Mouse (Mus musculus) kidney, postnatal 0 days (tissue): Measurements from ENCODE around the gene 1700123O20Rik. TPM values are rescaled to one million over a fixed set of nuclear protein-coding genes. Genes with fewer than 3 reads are reported as not detected.

Experiments used
- ATAC-seq: fragments of 200-750 bp; cut with Nextera tagmentation; replicated peaks from 2 replicates; pipeline ENCODE4 v1.8.0; 2017; ENCODE audit warnings: low read depth, moderate number of reproducible peaks, moderate TSS enrichment, moderate library complexity; ENCODE audit not compliant: low FRiP score
- DNase-seq: peaks from one replicate; pipeline ENCODE4 v3.0.0-alpha.2; 2016; ENCODE audit warnings: low spot score
- H3K27ac ChIP-seq: fragments of 300-500 bp; sonication (generic); 2 replicates; pipeline ENCODE4 v1.5.1; 2014; ENCODE audit warnings: mild to moderate bottlenecking
- H3K27me3 ChIP-seq: fragments of 300-500 bp; sonication (generic); 2 replicates; pipeline ENCODE4 v1.6.1; 2014; ENCODE audit warnings: low read length, mixed read lengths; ENCODE audit not compliant: insufficient read depth
- H3K36me3 ChIP-seq: fragments of 300-500 bp; sonication (generic); 2 replicates; pipeline ENCODE4 v1.6.1; 2014; ENCODE audit warnings: low read length, mixed read lengths; ENCODE audit not compliant: insufficient read depth
- H3K4me1 ChIP-seq: fragments of 300-500 bp; sonication (generic); replicated peaks from 2 replicates; pipeline ENCODE4 v1.6.1; 2014; ENCODE audit warnings: antibody characterized with exemption, low read length, mixed read lengths; ENCODE audit not compliant: insufficient read depth
- H3K4me2 ChIP-seq: fragments of 300-500 bp; sonication (generic); 2 replicates; pipeline ENCODE4 v1.6.1; 2014; ENCODE audit warnings: mild to moderate bottlenecking, low read length, moderate library complexity, mixed read lengths
- H3K4me3 ChIP-seq: fragments of 300-500 bp; sonication (generic); replicated peaks from 2 replicates; pipeline ENCODE4 v1.5.1; 2014; ENCODE audit warnings: low read depth, low read length
- H3K9ac ChIP-seq: fragments of 300-500 bp; sonication (generic); 2 replicates; pipeline ENCODE4 v1.6.1; 2014; ENCODE audit warnings: low read depth, low read length
- H3K9me3 ChIP-seq: fragments of 300-500 bp; sonication (generic); replicated peaks from 2 replicates; pipeline ENCODE4 v1.6.1; 2016; ENCODE audit warnings: low read length, inconsistent platforms, mixed read lengths
- CTCF ChIP-seq: IDR thresholded peaks from 2 replicates; pipeline ENCODE4 v1.5.1; 2016; ENCODE audit warnings: antibody characterized with exemption, low read depth, mild to moderate bottlenecking, moderate library complexity
- WGBS: fragments of 180-500 bp; shearing (Covaris S2); extraction: QIAGEN DNeasy Blood & Tissue Kit; methylation state at CpG from one replicate; pipeline ENCODE4 v1.1.7; 2014; 5-methylcytosine and 5-hydroxymethylcytosine counted together
- polyA plus RNA-seq: library from polyadenylated mRNA; unstranded; fragments of >200 nt; fragmentation: Nextera tagmentation; extraction: Ambion mirVana; gene quantifications from 2 replicates; pipeline ENCODE4 v1.2.1, GENCODE M21; 2015

Gene 1700123O20Rik
- polyA plus RNA-seq, 1 experiment from 2014 or later: 102 TPM

GRCm38 (mm10) chr14:54701298-54701697, 15.3 kb downstream of the 1700123O20Rik start:
- Histone ChIP-seq H3K4me1 (no peaks in the 10 kb centered on the region), H3K27me3 (no peaks in the 10 kb centered on the region), H3K4me2 (no peak overlapping the region), H3K36me3 (no peaks in the 10 kb centered on the region), H3K27ac (no peak overlapping the region), H3K4me3 (no peak overlapping the region), H3K9ac (no peak overlapping the region), H3K9me3 (no peaks in the 10 kb centered on the region)
- TF ChIP-seq CTCF: peak; percentile 97
- ATAC-seq (peak; percentile 63; the same call in 1 of the 2 replicates), DNase-seq (peak; percentile 85)
- WGBS: 6% methylated on average over 6 of the region's 6 CpGs

DNA sequence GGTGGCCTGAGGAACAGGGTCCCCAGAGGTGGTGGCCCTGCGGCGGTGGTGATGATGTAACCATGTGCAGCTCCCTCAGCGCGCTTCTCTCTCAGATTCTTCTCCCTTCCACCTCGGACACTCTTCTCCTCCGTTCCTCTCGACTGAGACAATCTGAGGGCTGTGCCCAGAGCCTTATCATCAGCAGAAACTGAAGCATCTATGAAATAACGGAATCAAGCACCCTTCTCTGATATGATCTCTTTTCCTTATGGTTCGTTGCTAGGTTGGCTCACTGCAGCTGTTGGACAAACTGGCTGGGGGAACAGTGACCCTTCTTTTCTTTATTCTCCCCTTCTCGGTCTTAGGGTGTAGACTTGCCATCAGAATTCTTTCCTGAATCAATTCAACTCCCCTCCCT, 17.2 kb downstream of the 1700123O20Rik start:
- Histone ChIP-seq H3K27me3 (0 out of 2 replicates have a peak, but pooled peaks cover 3% of the 10 kb centered on the region), H3K4me3 (no peak overlapping the region), H3K36me3 (no peaks in the 10 kb centered on the region), H3K4me1 (no peaks in the 10 kb centered on the region), H3K9ac (no peak overlapping the region), H3K4me2 (no peak overlapping the region), H3K27ac (no peak overlapping the region), H3K9me3 (no peaks in the 10 kb centered on the region)
- DNase-seq (no peak), ATAC-seq (no peak)
- no peak for TF ChIP-seq CTCF
- WGBS: 30% methylated on average over 10 of the region's 10 CpGs

DNA sequence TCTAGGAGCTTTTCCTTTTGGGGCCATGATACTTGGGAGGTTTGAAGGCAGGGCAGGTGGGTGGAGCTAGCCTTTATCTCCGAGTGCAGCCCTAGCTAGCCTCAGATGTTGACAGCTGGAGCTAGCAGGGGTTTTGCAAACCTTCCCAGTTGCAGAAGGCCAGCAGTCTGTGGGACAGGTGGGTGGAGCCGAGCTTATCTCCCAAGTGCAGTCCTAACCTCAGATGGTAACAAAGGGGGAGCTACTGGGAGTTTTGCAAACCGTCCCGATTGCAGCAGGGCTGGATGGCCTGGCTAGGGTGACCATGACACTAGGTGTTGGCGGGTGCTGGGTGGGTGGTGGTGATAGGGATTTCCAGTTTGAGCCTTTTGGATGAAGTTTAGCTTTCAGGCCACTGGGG, 19.8 kb downstream of the 1700123O20Rik start:
- H3K4me2 ChIP-seq: no peak overlapping the region
- H3K27ac ChIP-seq: no peak overlapping the region
- no peak overlapping the region for H3K9ac ChIP-seq
- H3K27me3 ChIP-seq: 0 out of 2 replicates have a peak, but pooled peaks cover 3% of the 10 kb centered on the region
- H3K4me3 ChIP-seq: no peak overlapping the region
- DNase-seq: no peak
- ATAC-seq: no peak
- no peaks in the 10 kb centered on the region for H3K9me3 ChIP-seq
- H3K4me1 ChIP-seq: no peaks in the 10 kb centered on the region
- TF ChIP-seq CTCF: no peak
- 53% methylated on average over 5 of the region's 5 CpGs for WGBS
- H3K36me3 ChIP-seq: no peaks in the 10 kb centered on the region

DNA sequence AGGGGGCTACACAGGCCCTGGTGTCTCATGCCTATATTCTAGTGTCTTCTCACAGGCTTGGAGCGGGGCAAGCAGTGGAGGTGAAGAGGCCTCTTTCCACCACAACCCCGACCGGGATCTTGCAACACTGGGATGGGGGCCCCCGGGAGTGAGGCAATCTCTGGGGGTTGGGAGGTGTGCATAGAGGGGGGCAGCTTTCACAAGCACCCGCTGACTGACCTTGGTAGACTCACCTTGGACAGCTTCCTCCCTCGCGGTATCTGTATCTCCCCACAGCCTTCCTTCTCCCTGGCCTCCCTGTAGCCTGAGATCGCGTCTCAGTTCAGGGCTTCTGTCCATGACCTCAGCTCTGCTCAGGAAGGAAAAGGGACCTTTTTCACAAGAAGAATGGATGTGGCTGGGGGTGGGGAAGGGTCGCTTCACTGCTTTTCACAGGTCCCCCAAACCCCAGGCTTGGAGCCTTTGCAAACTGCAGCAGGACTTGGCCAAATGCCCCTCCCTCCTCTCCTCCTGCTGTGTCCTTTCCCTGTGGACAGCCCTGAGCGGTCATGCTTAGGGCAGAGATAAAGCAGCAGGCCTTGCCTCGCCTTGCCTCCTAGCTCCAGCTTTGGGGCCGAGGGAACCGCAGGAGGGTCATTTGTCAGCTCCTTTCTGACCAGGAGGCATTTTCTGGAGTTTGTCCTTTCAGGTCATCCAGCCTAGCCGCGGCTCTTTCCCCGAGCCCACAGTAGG, 20.7 kb downstream of the 1700123O20Rik start:
- Histone ChIP-seq H3K27me3 (0 out of 2 replicates have a peak, but pooled peaks cover 3% of the 10 kb centered on the region), H3K9me3 (no peaks in the 10 kb centered on the region), H3K4me1 (no peaks in the 10 kb centered on the region), H3K4me3 (no peak overlapping the region), H3K9ac (no peak overlapping the region), H3K36me3 (no peaks in the 10 kb centered on the region), H3K4me2 (no peak overlapping the region), H3K27ac (no peak overlapping the region)
- no peak for TF ChIP-seq CTCF
- ATAC-seq: no peak
- no peak for DNase-seq
- 47% methylated on average over 17 of the region's 17 CpGs for WGBS

DNA sequence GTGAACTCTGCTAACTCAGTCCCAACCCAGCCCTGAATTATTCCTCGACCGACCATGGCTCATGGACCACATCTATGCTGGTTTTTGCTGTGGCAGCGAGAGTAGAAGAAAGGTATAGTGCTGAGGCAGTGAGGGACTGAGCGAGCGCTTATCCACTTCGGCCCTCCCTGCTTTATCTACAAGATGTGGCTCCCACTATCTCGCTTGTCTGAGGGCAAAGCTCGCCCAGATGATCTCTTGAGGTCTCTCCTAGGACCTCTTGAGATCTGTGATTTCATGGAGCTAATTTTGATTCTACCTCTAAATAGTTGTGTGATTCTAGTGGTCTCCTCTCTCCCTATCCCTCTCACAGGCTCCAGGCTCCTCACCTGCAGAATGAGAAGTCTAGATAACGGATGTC, 23.0 kb downstream of the 1700123O20Rik start:
- no peak for DNase-seq
- WGBS: 90% methylated on average over 9 of the region's 9 CpGs
- H3K36me3 ChIP-seq: no peaks in the 10 kb centered on the region

DNA sequence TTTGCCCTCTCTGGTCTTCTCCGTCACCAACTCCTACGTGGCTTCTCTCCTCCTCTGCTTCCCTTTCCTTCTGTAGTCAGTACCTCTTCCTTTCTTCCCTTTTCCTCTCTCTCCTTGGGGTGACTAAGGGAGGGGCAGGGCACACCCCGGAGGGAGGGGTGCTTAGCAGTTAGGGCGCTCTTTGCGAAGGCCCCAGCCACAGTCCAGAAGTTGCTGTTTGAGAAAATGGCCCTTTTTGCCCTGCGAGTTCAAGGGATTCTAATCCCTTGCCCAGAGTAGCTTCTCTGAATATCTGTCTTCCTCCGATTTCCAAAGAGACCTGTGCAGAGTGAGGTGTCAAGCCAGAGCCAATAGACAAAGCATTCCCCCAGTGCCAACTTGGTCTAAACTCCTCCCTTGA, 26.1 kb downstream of the 1700123O20Rik start, which contains the start of gene Cebpe:
Gene Cebpe, minus strand, starts transcription at position 101 of the 400 bp plus-strand sequence.
- Histone ChIP-seq H3K4me1 (0 out of 2 replicates have a peak, but pooled peaks cover 4% of the 10 kb centered on the region), H3K4me3 (no peak within 1 kb of the TSS), H3K27me3 (0 out of 2 replicates have a peak, but pooled peaks cover 3% of the 10 kb centered on the region), H3K27ac (0 out of 2 replicates have a peak within 1 kb of the TSS, but pooled peaks have one; percentile 31), H3K9me3 (no peaks in the 10 kb centered on the region), H3K9ac (0 out of 2 replicates have a peak within 1 kb of the TSS, but pooled peaks have one; percentile 8), H3K36me3 (no peaks in the 10 kb centered on the region), H3K4me2 (no peak within 1 kb of the TSS)
- ATAC-seq (no peak), DNase-seq (no peak)
- TF ChIP-seq CTCF: no peak
- WGBS: 93% methylated on average over 7 of the region's 7 CpGs

More for the DNA sequence above, 23.0 kb downstream of the 1700123O20Rik start:
- Histone ChIP-seq H3K9me3 (no peaks in the 10 kb centered on the region), H3K4me3 (no peak overlapping the region), H3K27me3 (0 out of 2 replicates have a peak, but pooled peaks cover 3% of the 10 kb centered on the region), H3K4me1 (no peaks in the 10 kb centered on the region), H3K27ac (no peak overlapping the region), H3K9ac (no peak overlapping the region), H3K4me2 (no peak overlapping the region)
- no peak for TF ChIP-seq CTCF
- no peak for ATAC-seq
